Mouse (Mus musculus) megakaryocyte, embryonic 14.5 days (primary cell): ENCODE measurements around the gene Capns1.

ENCODE experiments used
- FLI1 ChIP-seq: IDR thresholded peaks from 2 replicates; pipeline ENCODE4 v1.6.1; 2012; ENCODE audit warnings: low read length, inconsistent platforms, mixed read lengths
- GATA1 ChIP-seq: IDR thresholded peaks from 3 replicates; pipeline ENCODE4 v1.6.1; 2012; ENCODE audit warnings: mixed read lengths, low read length, inconsistent platforms, borderline replicate concordance

GRCm38 (mm10) chr7:30235091-30235490, 36.5 kb upstream of the Capns1 start:
- TF ChIP-seq GATA1, result no peak
- TF ChIP-seq FLI1, result no peak
